Mouse (Mus musculus) cerebellum, adult 2 months (tissue): ENCODE data around the gene E030018B13Rik. TPM values are rescaled to one million over a fixed set of nuclear protein-coding genes. Genes with fewer than 3 reads are reported as not detected.
A peak's percentile ranks its signal among the peaks of the same experiment; 100 is the strongest.

Experiments
- DNase-seq, 2 experiments: peaks; one replicate each; pipeline ENCODE4 v3.0.0; 2021
- H3K27ac ChIP-seq: fragments of 200-500 bp; 2 replicates; pipeline ENCODE4 v1.5.1; 2012; ENCODE audit warnings: low read length, control low read depth, inconsistent platforms; ENCODE audit not compliant: insufficient read depth
- H3K27me3 ChIP-seq: fragments of 200-500 bp; 2 replicates; pipeline ENCODE4 v1.6.1; 2012; ENCODE audit warnings: inconsistent platforms, mild to moderate bottlenecking, low read length, moderate library complexity; ENCODE audit not compliant: control insufficient read depth, insufficient read depth
- H3K4me1 ChIP-seq: fragments of 200-500 bp; 2 replicates; pipeline ENCODE4 v1.6.1; 2011; ENCODE audit warnings: low read length; ENCODE audit not compliant: control insufficient read depth, insufficient read depth
- H3K4me3 ChIP-seq: fragments of 200-500 bp; replicated peaks from 2 replicates; pipeline ENCODE3; 2011; ENCODE audit warnings: mild to moderate bottlenecking, low read depth, low read length, control low read depth; ENCODE audit not compliant: insufficient read depth
- CTCF ChIP-seq: fragments of 200-500 bp; IDR thresholded peaks from 2 replicates; pipeline ENCODE4 v1.5.1; 2011; ENCODE audit warnings: low read depth, mild to moderate bottlenecking, control low read depth, low read length, moderate library complexity, borderline replicate concordance; ENCODE audit not compliant: insufficient read depth
- POLR2A ChIP-seq: fragments of 200-500 bp; IDR thresholded peaks from 2 replicates; pipeline ENCODE4 v1.6.1; 2011; ENCODE audit warnings: low read length, control low read depth, borderline replicate concordance; ENCODE audit not compliant: insufficient read depth
- WGBS: fragments of 180-500 bp; shearing (Covaris S2); methylation state at CpG from one replicate; pipeline ENCODE4 v1.1.7; 2018; 5-methylcytosine and 5-hydroxymethylcytosine counted together
- polyA plus RNA-seq: library from polyadenylated mRNA; depleted of rRNA; stranded (reverse); fragments of >200 nt; gene quantifications from 2 replicates; pipeline ENCODE4 v1.2.3, GENCODE M21; 2012

E030018B13Rik gene
- polyA plus RNA-seq, 1 experiment: not detected

DNA sequence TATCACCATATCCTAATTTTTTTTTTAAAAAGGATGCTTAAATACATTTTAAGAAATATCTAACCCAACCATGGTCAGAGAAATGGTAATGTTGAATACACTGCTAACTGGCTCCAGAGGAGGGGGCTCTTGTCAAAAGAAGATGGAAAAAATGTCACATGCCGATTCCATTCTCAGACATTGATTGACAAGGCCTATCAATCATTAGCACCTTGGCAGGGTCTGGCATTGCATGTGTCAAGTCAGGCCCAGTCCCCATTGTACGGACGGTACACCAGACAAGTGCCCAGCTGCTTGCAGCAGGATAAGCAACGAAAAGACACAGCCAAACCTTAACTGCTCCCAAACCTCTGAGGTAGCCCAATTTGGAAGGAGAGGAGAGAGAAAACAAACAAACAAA lies 22.0 kb upstream of the E030018B13Rik start:
- Histone ChIP-seq H3K27me3 (no peaks in the 10 kb centered on the region), H3K4me3 (no peak overlapping the region), H3K27ac (peak overlapping the region; percentile 96), H3K4me1 (peaks cover 56% of the 10 kb centered on the region)
- DNase-seq: no peak
- 53% methylated on average over 4 of the region's 4 CpGs for WGBS
- no peak for TF ChIP-seq CTCF
- no peak for TF ChIP-seq POLR2A

GRCm38 (mm10) chr7:63895223-63895622 lies 21.4 kb upstream of the E030018B13Rik start:
- TF ChIP-seq POLR2A: no peak
- H3K4me1 ChIP-seq: peaks cover 54% of the 10 kb centered on the region
- H3K27ac ChIP-seq: peak overlapping the region; percentile 96
- H3K27me3 ChIP-seq: no peaks in the 10 kb centered on the region
- H3K4me3 ChIP-seq: no peak overlapping the region
- DNase-seq: peak in 1 of 2 experiments; percentile 40
- 63% methylated on average over 3 of the region's 3 CpGs for WGBS

- H3K27me3 ChIP-seq: no peaks in the 10 kb centered on the region
- H3K4me3 ChIP-seq: peak overlapping the region; percentile 27
- TF ChIP-seq POLR2A (no peak), CTCF (peak; percentile 41; the same call in 1 of the 2 replicates)
- DNase-seq: peak; percentile 47 to 57
- H3K4me1 ChIP-seq: peaks cover 56% of the 10 kb centered on the region
- 18% methylated on average over 17 of the region's 17 CpGs for WGBS
- peak overlapping the region; percentile 96 for H3K27ac ChIP-seq
These were observed 20.2 kb upstream of the E030018B13Rik start for GRCm38 (mm10) chr7:63896276-63896967.

- H3K4me3 ChIP-seq: peak overlapping the region; percentile 9
- peak; percentile 70 for TF ChIP-seq POLR2A
- no peak for TF ChIP-seq CTCF
- peaks cover 58% of the 10 kb centered on the region for H3K4me1 ChIP-seq
- peak; percentile 92 to 97 for DNase-seq
- peak overlapping the region; percentile 96 for H3K27ac ChIP-seq
- WGBS: 0% methylated on average over 22 of the region's 22 CpGs
- H3K27me3 ChIP-seq: no peaks in the 10 kb centered on the region
These were observed 19.6 kb upstream of the E030018B13Rik start for GRCm38 (mm10) chr7:63896968-63897468.

DNA sequence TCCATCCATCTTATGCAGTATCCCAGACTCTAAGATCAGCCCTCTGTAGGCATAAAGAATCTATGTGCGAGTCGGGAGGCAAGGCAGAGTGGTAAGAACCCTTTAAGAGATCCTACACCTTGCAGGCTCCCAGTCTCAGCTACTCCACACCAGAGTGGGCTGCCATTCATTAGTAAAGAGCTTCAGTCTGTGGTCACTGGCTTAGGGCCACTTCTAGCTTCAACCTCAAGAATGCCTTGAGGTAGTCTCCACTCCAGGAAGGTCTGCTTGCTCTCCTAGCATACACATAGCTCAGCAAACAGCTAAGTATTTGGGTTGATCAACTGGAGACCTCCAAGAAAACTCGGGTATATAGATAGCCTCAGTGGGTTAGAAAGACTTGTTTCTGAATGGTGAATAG lies 19.0 kb upstream of the E030018B13Rik start:
- peaks cover 60% of the 10 kb centered on the region for H3K4me1 ChIP-seq
- DNase-seq: peak in 1 of 2 experiments; percentile 47
- peak overlapping the region; percentile 96 for H3K27ac ChIP-seq
- H3K4me3 ChIP-seq: peak overlapping the region; percentile 9
- TF ChIP-seq POLR2A: no peak
- TF ChIP-seq CTCF: no peak
- WGBS: 44% methylated on average over 3 of the region's 3 CpGs
- H3K27me3 ChIP-seq: no peaks in the 10 kb centered on the region

DNA sequence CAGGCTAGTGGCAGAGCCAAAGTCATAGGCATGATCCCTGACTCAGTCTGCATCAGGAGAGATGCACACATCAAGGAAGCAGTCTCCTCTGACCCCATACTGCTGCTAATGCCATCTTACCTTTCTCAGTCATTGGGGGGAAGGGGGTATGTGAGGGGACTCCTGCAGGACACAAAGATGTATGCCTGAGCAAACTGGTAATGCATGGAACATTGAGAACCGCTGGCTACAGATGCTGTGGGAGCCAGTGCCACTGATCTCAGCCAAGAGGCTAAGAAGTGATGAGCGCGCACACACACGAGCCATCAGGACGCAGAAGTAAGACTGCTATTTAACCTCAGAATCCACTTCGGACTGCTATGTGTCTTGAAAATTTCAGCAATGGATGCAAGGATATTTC lies 18.5 kb upstream of the E030018B13Rik start:
- peaks cover 62% of the 10 kb centered on the region for H3K4me1 ChIP-seq
- H3K27me3 ChIP-seq: no peaks in the 10 kb centered on the region
- no peak for DNase-seq
- TF ChIP-seq POLR2A (no peak), CTCF (no peak)
- peak overlapping the region; percentile 96 for H3K27ac ChIP-seq
- WGBS: 75% methylated on average over 6 of the region's 6 CpGs
- no peak overlapping the region for H3K4me3 ChIP-seq

- Histone ChIP-seq H3K27me3 (no peaks in the 10 kb centered on the region), H3K4me3 (no peak overlapping the region), H3K4me1 (peaks cover 62% of the 10 kb centered on the region), H3K27ac (peak overlapping the region; percentile 48; the same call in 1 of the 2 replicates)
- DNase-seq: no peak
- TF ChIP-seq CTCF (no peak), POLR2A (no peak)
- 84% methylated on average over 8 of the region's 8 CpGs for WGBS
These were observed 16.7 kb upstream of the E030018B13Rik start for GRCm38 (mm10) chr7:63899925-63900324.

- peak overlapping the region; percentile 48 for H3K27ac ChIP-seq
- H3K27me3 ChIP-seq: no peaks in the 10 kb centered on the region
- peaks cover 63% of the 10 kb centered on the region for H3K4me1 ChIP-seq
- DNase-seq: no peak
- no peak overlapping the region for H3K4me3 ChIP-seq
- TF ChIP-seq POLR2A (no peak), CTCF (no peak)
- WGBS: 78% methylated on average over 2 of the region's 2 CpGs
These were observed 16.2 kb upstream of the E030018B13Rik start for GRCm38 (mm10) chr7:63900411-63900810.
